Mouse (Mus musculus) hindbrain, embryonic 13.5 days (tissue): ENCODE measurements around the gene Nmnat3. TPM values are rescaled to one million over a fixed set of nuclear protein-coding genes. Genes with fewer than 3 reads are reported as not detected.

Source experiments
- ATAC-seq: fragments of 200-750 bp; cut with Nextera tagmentation; 2 replicates; pipeline ENCODE4 v1.8.0; 2017; ENCODE audit warnings: moderate TSS enrichment; ENCODE audit not compliant: low FRiP score
- H3K27ac ChIP-seq: fragments of 300-500 bp; sonication (generic); 2 replicates; pipeline ENCODE4 v1.5.1; 2015; ENCODE audit warnings: inconsistent platforms, mild to moderate bottlenecking, moderate library complexity
- H3K27me3 ChIP-seq: fragments of 300-500 bp; sonication (generic); 2 replicates; pipeline ENCODE4 v1.6.1; 2015; ENCODE audit warnings: mild to moderate bottlenecking, inconsistent platforms
- H3K36me3 ChIP-seq: fragments of 300-500 bp; sonication (generic); 2 replicates; pipeline ENCODE4 v1.6.1; 2015; ENCODE audit warnings: mild to moderate bottlenecking, inconsistent platforms
- H3K4me1 ChIP-seq: fragments of 300-500 bp; sonication (generic); replicated peaks from 2 replicates; pipeline ENCODE4 v1.6.1; 2015; ENCODE audit warnings: inconsistent platforms
- H3K4me2 ChIP-seq: fragments of 300-500 bp; sonication (generic); 2 replicates; pipeline ENCODE4 v1.6.1; 2015; ENCODE audit warnings: inconsistent platforms, mild to moderate bottlenecking, moderate library complexity
- H3K4me3 ChIP-seq: fragments of 300-500 bp; sonication (generic); 2 replicates; pipeline ENCODE4 v1.5.1; 2015; ENCODE audit warnings: mild to moderate bottlenecking, inconsistent platforms
- H3K9ac ChIP-seq: fragments of 300-500 bp; sonication (generic); 2 replicates; pipeline ENCODE4 v1.6.1; 2015; ENCODE audit warnings: mild to moderate bottlenecking, inconsistent platforms
- H3K9me3 ChIP-seq: fragments of 300-500 bp; sonication (generic); 2 replicates; pipeline ENCODE4 v1.6.1; 2016; ENCODE audit warnings: inconsistent platforms
- WGBS: fragments of 180-500 bp; shearing (Covaris S2); methylation state at CpG from one replicate; pipeline ENCODE4 v1.1.7; 2015; 5-methylcytosine and 5-hydroxymethylcytosine counted together
- polyA plus RNA-seq: library from polyadenylated mRNA; unstranded; fragments of >200 nt; fragmentation: Nextera tagmentation; extraction: Ambion mirVana; gene quantifications from 2 replicates; pipeline ENCODE4 v1.2.1, GENCODE M21; 2015

Nmnat3 gene
- polyA plus RNA-seq, 1 experiment from 2014 or later: 1.4 TPM

DNA sequence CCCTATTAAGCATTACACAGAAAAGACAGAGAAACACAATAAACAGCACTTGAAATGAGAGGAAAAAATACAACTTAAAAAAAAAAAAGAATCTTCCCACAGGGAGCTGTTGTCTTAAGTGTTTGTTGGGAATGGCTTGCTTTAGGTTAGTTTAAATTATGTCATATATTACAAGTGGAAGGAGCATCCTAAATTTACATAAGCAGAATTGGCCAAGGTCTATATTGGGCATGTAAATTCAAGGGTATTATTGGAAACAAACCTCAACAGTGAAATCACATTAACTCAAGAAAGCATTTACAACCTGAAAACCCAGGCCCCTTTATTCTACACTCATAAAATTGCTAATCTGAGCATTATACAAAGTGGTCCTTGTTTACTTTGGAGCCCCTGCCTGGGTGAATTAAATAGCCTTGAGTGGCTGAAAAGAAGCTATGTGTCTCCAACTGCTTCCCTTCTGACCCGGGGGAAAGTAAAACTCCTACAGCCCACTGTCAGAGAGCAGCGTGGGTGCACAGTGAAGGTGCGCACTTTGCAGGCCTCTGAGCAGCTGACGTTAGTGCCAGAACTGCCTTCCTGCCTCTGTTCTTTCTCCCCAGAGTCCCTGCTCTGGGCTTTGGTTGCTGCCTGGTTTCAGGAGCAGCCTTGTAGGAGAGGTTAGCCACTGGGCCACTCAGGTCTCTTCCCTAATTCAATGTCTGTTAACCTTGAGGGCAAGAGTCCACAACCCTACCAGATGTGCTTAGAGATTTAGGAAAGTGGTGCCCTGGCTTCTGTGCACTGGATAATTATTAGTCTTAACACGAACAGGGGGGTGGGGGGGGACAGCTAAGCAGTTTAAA, 88.3 kb downstream of the Nmnat3 start:
- no peaks in the 10 kb centered on the region for H3K9me3 ChIP-seq
- no peak overlapping the region for H3K4me2 ChIP-seq
- no peak overlapping the region for H3K27ac ChIP-seq
- no peaks in the 10 kb centered on the region for H3K27me3 ChIP-seq
- 35% methylated on average over 5 of the region's 5 CpGs for WGBS
- ATAC-seq: no peak
- no peak overlapping the region for H3K9ac ChIP-seq
- H3K4me3 ChIP-seq: no peak overlapping the region
- peaks cover 5% of the 10 kb centered on the region for H3K4me1 ChIP-seq
- H3K36me3 ChIP-seq: no peaks in the 10 kb centered on the region

DNA sequence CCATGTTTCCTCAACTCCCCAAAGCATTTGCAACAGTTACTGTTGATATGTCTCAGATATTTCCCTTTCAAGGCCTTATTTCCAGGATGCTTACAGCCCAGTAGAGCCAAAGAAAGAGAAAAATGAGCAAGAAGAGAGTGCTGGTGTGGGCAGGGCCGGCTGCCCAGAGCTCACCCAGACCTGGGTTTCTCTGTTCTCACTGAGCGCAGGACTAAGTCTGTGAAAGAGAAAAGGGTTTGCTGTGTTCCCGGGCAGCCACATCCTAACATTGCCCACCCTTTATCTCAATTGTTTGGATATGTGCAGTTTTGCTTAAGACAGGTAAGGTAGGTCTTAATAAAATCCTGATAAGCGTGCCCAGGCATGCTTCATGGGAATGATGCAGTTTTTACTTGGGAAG, 92.5 kb downstream of the Nmnat3 start:
- H3K9ac ChIP-seq: no peak overlapping the region
- 80% methylated on average over 4 of the region's 4 CpGs for WGBS

DNA sequence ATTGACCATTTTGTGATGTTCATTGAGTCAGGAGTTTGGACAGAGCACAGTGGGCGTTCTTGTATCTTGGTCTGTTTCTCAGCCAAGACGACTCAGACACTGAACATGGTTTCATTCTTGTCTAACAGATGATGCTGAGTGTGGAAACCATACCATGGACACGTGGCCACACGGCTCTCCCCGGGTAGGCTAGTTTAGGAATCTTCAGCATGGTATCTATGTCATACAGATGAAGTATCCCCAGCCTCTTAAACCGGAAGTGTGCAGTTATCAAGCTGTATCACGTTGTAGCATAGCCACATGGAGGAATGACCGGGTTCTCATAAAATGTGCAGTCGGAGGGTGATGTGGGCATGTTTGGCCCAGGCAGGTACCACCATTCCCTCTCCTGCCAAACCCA, 93.4 kb downstream of the Nmnat3 start:
- Histone ChIP-seq H3K9ac (no peak overlapping the region), H3K27ac (no peak overlapping the region), H3K4me2 (no peak overlapping the region), H3K27me3 (no peaks in the 10 kb centered on the region), H3K4me1 (peaks cover 3% of the 10 kb centered on the region), H3K9me3 (no peaks in the 10 kb centered on the region), H3K4me3 (no peak overlapping the region), H3K36me3 (no peaks in the 10 kb centered on the region)
- WGBS: 94% methylated on average over 9 of the region's 9 CpGs
- no peak for ATAC-seq

More for the DNA sequence above, 92.5 kb downstream of the Nmnat3 start:
- no peak overlapping the region for H3K4me3 ChIP-seq
- no peak overlapping the region for H3K27ac ChIP-seq
- H3K4me1 ChIP-seq: peaks cover 5% of the 10 kb centered on the region
- no peak for ATAC-seq
- no peaks in the 10 kb centered on the region for H3K36me3 ChIP-seq
- no peak overlapping the region for H3K4me2 ChIP-seq
- H3K27me3 ChIP-seq: no peaks in the 10 kb centered on the region
- no peaks in the 10 kb centered on the region for H3K9me3 ChIP-seq

GRCm38 (mm10) chr9:98387741-98388632, 100.8 kb downstream of the Nmnat3 start:
- Histone ChIP-seq H3K27me3 (no peaks in the 10 kb centered on the region), H3K9ac (no peak overlapping the region), H3K9me3 (no peaks in the 10 kb centered on the region), H3K4me3 (no peak overlapping the region), H3K36me3 (no peaks in the 10 kb centered on the region), H3K4me1 (no peaks in the 10 kb centered on the region), H3K4me2 (no peak overlapping the region), H3K27ac (no peak overlapping the region)
- 82% methylated on average over 10 of the region's 10 CpGs for WGBS
- no peak for ATAC-seq

- no peak overlapping the region for H3K4me2 ChIP-seq
- ATAC-seq: no peak
- 87% methylated on average over 5 of the region's 5 CpGs for WGBS
Observed at GRCm38 (mm10) chr9:98388633-98388965, 101.4 kb downstream of the Nmnat3 start.

GRCm38 (mm10) chr9:98393496-98393895, 106.3 kb downstream of the Nmnat3 start:
- ATAC-seq: no peak

More at GRCm38 (mm10) chr9:98388633-98388965, 101.4 kb downstream of the Nmnat3 start:
- Histone ChIP-seq H3K27ac (no peak overlapping the region), H3K9me3 (no peaks in the 10 kb centered on the region), H3K4me3 (no peak overlapping the region), H3K9ac (no peak overlapping the region), H3K27me3 (no peaks in the 10 kb centered on the region), H3K36me3 (no peaks in the 10 kb centered on the region), H3K4me1 (no peaks in the 10 kb centered on the region)

DNA sequence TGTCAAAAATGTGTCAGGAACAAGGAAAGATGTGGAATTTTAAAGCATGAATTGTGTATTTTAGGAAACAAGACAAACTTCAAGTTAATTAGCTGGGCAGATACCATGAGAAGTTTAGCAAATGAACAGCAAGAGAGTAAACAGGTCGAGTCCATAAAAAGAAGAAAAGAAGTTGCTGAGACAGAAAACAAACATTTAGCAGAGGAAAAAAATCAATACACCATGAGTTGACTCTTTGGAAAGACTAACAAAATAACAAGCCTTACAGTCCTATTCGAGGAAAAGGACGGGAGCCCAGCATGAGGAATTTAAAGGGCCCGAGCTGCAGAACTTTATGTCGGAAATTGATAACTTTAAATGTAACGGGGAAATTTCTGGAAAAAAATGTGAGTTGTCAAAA, 110.0 kb downstream of the Nmnat3 start:
- Histone ChIP-seq H3K4me2 (no peak overlapping the region), H3K27me3 (no peaks in the 10 kb centered on the region), H3K4me3 (no peak overlapping the region), H3K4me1 (no peaks in the 10 kb centered on the region), H3K27ac (no peak overlapping the region), H3K36me3 (no peaks in the 10 kb centered on the region), H3K9ac (no peak overlapping the region), H3K9me3 (no peaks in the 10 kb centered on the region)
- ATAC-seq: no peak
- 90% methylated on average over 6 of the region's 6 CpGs for WGBS

More at GRCm38 (mm10) chr9:98393496-98393895, 106.3 kb downstream of the Nmnat3 start:
- H3K9ac ChIP-seq: no peak overlapping the region
- no peak overlapping the region for H3K4me2 ChIP-seq
- WGBS: 81% methylated on average over 4 of the region's 4 CpGs
- no peaks in the 10 kb centered on the region for H3K9me3 ChIP-seq
- no peak overlapping the region for H3K27ac ChIP-seq
- H3K4me1 ChIP-seq: no peaks in the 10 kb centered on the region
- H3K36me3 ChIP-seq: no peaks in the 10 kb centered on the region
- no peaks in the 10 kb centered on the region for H3K27me3 ChIP-seq
- H3K4me3 ChIP-seq: no peak overlapping the region

DNA sequence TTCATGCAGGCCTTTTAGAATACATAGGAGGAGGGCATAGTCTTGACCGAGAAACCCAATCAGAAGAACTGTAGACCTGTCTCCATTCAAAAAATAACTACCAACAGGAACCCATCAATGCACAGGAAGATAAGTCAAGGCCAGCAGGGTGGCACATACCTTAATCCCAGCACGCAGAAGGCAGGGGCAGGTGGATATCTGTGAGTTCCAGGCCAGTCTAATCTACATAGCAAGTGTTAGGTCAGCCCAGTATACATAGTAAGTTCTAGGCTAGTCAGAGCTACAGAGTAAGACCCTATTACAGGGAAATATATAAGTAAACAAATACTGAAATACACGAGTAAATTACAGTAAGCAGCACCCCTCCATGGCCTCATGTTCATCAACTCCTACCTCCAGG, 110.6 kb downstream of the Nmnat3 start:
- Histone ChIP-seq H3K9ac (no peak overlapping the region), H3K4me2 (no peak overlapping the region), H3K9me3 (no peaks in the 10 kb centered on the region), H3K4me1 (no peaks in the 10 kb centered on the region), H3K36me3 (no peaks in the 10 kb centered on the region), H3K27ac (no peak overlapping the region), H3K27me3 (no peaks in the 10 kb centered on the region), H3K4me3 (no peak overlapping the region)
- ATAC-seq: no peak
- WGBS: 90% methylated on average over 3 of the region's 3 CpGs

DNA sequence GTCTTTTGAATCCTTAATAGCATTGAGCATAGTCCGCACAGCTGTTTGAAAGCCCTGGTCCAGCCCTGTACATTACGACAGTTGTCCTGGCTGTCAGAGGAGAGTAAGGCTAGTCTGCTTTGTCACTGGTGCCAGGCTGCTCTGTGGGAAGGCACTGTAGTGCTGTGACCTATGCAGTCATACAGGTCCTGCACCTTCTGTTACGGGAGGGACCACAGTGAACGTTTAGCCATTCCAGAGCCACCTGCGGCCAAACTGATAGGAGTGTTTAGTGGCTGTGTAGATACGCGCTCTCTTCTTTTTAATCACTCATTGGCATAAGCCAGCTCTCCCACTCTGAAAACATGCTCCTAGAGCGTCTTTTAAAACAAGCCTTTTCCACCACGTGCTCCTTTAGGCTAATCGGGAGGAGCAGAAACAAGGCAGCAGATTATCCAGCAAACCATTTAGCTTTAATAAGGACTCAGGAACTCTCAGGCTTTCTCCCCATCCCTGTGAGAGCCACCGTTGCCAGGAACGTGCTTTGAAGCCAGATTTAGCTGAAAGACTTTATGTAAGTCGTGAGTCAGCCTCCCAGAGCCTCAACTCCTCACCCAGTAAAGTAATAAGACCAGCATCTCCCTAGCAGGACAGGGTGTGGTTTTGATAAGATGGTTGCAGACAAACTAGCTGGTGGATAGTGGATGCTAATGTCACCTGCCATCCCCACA, 113.1 kb downstream of the Nmnat3 start:
- no peaks in the 10 kb centered on the region for H3K27me3 ChIP-seq
- H3K4me2 ChIP-seq: no peak overlapping the region
- no peaks in the 10 kb centered on the region for H3K9me3 ChIP-seq
- WGBS: 84% methylated on average over 13 of the region's 13 CpGs
- H3K4me3 ChIP-seq: no peak overlapping the region
- no peaks in the 10 kb centered on the region for H3K36me3 ChIP-seq
- no peak for ATAC-seq
- H3K27ac ChIP-seq: no peak overlapping the region
- no peaks in the 10 kb centered on the region for H3K4me1 ChIP-seq
- no peak overlapping the region for H3K9ac ChIP-seq

DNA sequence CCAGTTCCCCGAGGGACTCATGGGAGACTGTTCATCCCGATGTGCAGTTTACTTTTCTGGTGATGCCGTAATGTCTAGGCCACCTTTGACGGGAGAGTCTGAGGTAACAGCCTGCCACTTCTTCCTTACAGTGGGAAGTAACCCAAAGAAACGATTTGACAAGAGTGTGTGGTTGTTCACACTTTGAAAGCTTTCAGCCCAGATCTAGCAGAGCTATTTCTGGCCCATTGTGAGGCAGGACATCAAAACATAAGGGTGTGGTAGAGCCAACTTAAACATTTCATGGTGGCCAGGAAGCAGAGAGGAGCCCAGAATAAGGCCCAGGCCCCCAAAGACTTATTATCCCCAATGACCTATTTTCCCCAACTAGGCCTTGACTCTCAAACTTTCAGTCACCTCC, 114.4 kb downstream of the Nmnat3 start:
- no peaks in the 10 kb centered on the region for H3K27me3 ChIP-seq
- no peak for ATAC-seq
- no peaks in the 10 kb centered on the region for H3K36me3 ChIP-seq
- no peak overlapping the region for H3K4me3 ChIP-seq
- H3K4me1 ChIP-seq: no peaks in the 10 kb centered on the region
- no peaks in the 10 kb centered on the region for H3K9me3 ChIP-seq
- H3K4me2 ChIP-seq: no peak overlapping the region
- H3K27ac ChIP-seq: no peak overlapping the region
- no peak overlapping the region for H3K9ac ChIP-seq
- WGBS: 88% methylated on average over 5 of the region's 5 CpGs

- 71% methylated on average over 12 of the region's 12 CpGs for WGBS
- ATAC-seq: no peak
- H3K36me3 ChIP-seq: no peaks in the 10 kb centered on the region
Observed at GRCm38 (mm10) chr9:98407771-98408170, 120.5 kb downstream of the Nmnat3 start.

GRCm38 (mm10) chr9:98409137-98409536, 121.9 kb downstream of the Nmnat3 start:
- H3K36me3 ChIP-seq: no peaks in the 10 kb centered on the region
- no peak overlapping the region for H3K4me3 ChIP-seq
- H3K27me3 ChIP-seq: 0 out of 2 replicates have a peak, but pooled peaks cover 2% of the 10 kb centered on the region
- no peaks in the 10 kb centered on the region for H3K9me3 ChIP-seq
- H3K4me1 ChIP-seq: peaks cover 4% of the 10 kb centered on the region; the same call in 1 of the 2 replicates
- H3K9ac ChIP-seq: no peak overlapping the region
- H3K27ac ChIP-seq: no peak overlapping the region
- WGBS: 22% methylated on average over 3 of the region's 3 CpGs
- no peak overlapping the region for H3K4me2 ChIP-seq
- ATAC-seq: no peak

More at GRCm38 (mm10) chr9:98407771-98408170, 120.5 kb downstream of the Nmnat3 start:
- H3K4me2 ChIP-seq: no peak overlapping the region
- no peaks in the 10 kb centered on the region for H3K9me3 ChIP-seq
- no peak overlapping the region for H3K9ac ChIP-seq
- no peak overlapping the region for H3K4me3 ChIP-seq
- H3K4me1 ChIP-seq: peaks cover 4% of the 10 kb centered on the region; the same call in 1 of the 2 replicates
- H3K27me3 ChIP-seq: 0 out of 2 replicates have a peak, but pooled peaks cover 2% of the 10 kb centered on the region
- H3K27ac ChIP-seq: no peak overlapping the region
